Mouse (Mus musculus): ENCODE measurements at regions not wholly inside any gene's neighbourhood (a gene's known extent, or its start where the extent isn't known, plus 50 kb on each side); places are given as distances from the start of the nearest gene placed in this dataset.

DNA sequence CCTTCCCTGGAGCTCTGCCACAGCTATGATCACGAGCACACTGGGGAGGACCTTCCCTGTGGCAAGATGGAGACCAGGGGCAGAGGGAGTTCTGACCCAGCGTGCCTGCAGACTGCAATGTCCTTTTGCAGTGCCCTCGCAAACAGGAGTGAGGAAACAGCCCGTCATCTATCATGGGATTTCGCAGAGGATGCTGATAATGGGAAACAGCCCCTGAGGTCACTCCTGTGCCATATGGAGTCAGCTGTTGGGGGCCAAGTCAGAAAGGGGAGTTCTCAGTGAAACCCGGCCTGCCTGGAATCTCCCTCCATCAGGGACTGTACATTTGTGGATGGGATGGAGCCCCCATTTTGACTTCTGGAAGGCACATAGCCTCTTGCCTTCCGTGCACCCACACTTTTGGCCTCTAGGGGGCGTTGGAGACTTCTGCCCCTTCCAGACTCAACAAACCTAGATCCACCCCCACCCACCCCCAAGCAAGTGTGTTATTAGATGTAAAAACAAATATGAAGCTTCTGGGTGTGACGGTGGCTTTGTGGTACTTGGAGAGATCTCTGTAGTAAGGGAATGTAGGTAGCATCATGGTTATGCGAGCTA lies 98.1 kb downstream of the Kdr start:
- no peak for DNase-seq (ENCODE audit: low spot score)

DNA sequence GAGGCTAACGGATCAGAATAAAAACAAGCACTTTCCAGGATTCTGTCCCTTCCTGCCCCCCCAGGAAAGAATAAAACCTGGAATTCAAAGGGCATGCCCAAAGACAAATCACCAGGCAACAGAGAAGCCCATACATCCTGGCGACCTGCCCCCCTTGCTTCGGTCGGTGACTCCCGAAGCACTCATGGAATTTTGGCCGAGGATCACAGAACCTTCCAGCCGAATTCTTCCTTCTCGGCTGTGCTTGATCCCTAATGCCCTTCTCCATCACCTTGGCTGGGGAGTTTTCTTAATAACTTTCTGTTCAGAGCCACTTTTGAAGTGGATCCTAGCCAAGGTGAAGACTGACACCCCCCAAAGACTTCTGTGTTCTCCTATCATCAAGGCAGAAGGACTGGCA lies 99.9 kb downstream of the Kdr start:
- no peak for DNase-seq (ENCODE audit: low spot score)

- no peak for DNase-seq (ENCODE audit: low spot score)
These were observed 100.7 kb downstream of the Kdr start for GRCm38 (mm10) chr5:75877609-75877971.

- no peak for DNase-seq (ENCODE audit: low spot score)
These were observed 101.2 kb downstream of the Kdr start for GRCm38 (mm10) chr5:75876871-75877608.

GRCm38 (mm10) chr5:75871120-75871519 lies 107.1 kb downstream of the Kdr start:
- peak; percentile 85 for DNase-seq (ENCODE audit: low spot score)

DNA sequence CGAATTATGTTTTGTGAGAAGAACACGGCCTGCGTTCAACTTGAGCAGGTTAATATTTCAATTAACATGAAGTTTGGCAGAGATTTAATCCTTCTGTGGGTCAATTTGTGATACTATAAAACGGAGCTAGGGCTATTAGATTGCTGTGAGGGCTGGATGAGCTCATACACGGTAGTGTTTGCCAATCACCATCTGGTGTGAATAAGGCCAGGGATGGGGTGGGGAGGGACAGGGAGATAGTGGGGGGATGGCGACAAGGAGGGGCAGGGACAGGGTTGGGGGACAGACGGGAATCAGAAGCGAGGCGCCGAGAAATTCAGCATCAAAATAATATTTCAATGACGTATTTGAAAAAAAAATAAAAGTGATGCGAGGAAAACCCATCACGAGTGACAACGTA lies 107.6 kb downstream of the Kdr start:
- DNase-seq (ENCODE audit: low spot score) = no peak

DNA sequence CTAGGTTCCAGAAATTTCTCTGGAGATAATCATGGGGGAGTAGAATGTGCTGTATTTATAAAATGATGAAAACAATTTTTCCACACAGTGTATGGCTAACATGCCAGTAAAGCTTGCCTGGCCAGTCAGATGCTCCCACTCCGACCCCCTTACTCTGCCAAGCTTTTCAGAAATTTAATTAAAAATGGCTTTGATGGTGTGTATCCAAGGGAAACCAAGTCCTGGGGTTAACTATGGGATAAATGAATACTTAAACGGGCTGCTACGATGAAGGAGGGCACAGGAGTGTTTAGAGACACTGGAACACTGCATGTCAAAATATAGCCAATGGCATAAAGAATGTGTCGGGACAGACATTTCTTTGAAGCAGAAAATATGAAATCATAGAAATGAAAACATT lies 108.7 kb downstream of the Kdr start:
- no peak for DNase-seq (ENCODE audit: low spot score)

GRCm38 (mm10) chr5:75865096-75865495 lies 113.2 kb downstream of the Kdr start:
- no peak for DNase-seq (ENCODE audit: low spot score)

DNA sequence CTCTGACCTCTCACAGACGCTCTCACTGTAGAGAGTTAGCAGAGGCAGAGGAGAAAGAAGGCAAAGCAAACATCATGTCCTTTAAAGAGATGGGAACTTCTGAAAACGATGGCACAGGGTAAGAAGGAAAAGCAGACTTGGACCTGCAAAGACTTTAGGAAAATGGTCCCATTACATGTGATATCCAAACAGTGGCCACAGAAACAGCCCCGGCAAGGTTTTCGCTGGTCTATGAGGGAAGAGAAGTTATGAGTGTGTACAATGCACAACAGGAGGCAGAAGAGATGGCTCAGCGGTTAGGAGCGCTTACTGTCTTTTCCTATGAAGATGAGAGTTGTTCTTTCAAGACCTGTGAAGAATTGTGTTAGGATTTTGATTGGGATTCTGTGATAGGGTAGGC lies 114.9 kb downstream of the Kdr start:
- no peak for DNase-seq (ENCODE audit: low spot score)

- peak; percentile 78 for DNase-seq (ENCODE audit: low spot score)
These were observed 115.6 kb downstream of the Kdr start for GRCm38 (mm10) chr5:75862630-75862991.

GRCm38 (mm10) chr5:75861916-75862629 lies 116.2 kb downstream of the Kdr start:
- DNase-seq (ENCODE audit: low spot score) = no peak

GRCm38 (mm10) chr5:75859316-75859836 lies 118.9 kb downstream of the Kdr start:
- DNase-seq (ENCODE audit: low spot score) = no peak

GRCm38 (mm10) chr5:75850855-75851254 lies 127.4 kb downstream of the Kdr start:
- DNase-seq (ENCODE audit: low spot score) = no peak

DNA sequence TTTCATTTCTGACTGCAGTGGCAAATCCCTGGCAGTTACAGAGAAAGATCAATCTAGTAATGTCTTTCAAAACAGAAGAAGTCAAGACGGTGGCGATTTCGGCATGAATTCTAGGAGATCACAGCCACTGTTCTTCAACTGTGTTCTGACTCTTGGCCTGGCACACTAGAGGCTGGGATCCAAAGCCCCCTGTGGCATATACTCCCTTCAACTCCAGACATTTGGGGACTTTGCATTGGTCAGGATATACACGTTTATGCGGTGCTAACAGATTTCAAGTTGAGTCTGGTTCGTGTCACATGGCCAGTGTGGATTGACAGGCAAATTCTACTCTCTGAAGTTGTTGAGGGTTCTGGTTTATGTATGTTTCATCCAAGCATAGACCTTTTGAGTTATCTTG lies 130.3 kb downstream of the Kdr start:
- no peak for DNase-seq (ENCODE audit: low spot score)

DNA sequence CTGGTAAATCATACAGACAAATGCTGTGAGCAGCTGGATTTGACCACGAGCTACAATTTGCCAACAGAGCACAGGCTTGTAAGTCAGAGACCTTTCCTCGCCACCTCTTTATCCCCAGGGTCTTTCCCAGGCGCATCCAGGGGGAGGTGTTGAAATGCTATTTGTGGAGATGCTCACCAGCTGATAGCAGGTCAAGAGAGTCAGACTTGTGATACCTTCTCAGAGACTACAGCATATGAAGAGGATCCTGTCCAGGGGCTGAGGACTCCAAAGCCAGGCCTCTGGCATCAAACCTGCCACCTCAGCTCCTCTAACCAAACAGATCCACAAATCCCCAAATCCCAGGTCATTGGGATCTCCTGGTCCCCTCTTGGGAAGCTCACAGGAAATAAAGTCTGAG lies 130.9 kb downstream of the Kdr start:
- DNase-seq (ENCODE audit: low spot score) = no peak

GRCm38 (mm10) chr5:75846016-75846415 lies 132.2 kb downstream of the Kdr start:
- DNase-seq (ENCODE audit: low spot score) = no peak

GRCm38 (mm10) chr5:75843807-75844206 lies 134.5 kb downstream of the Kdr start:
- no peak for DNase-seq (ENCODE audit: low spot score)

DNA sequence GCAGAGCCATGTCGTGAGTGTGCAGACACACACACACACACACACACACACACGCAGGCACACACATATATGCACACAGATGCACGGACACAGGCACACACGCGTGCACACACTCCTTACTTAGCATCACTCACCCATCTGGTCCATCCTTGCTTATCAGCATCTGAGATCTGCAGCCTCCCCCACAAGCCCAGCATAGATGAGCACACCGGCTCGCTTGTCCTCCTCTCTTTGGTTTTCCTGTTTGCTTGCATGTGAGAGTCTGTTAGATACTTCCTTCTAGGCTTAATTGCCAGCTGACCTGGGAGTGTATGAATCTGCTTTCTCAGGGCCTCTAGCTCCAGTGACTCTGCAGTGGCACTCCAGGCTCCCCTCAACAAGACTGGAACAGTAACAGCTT lies 137.8 kb downstream of the Kdr start:
- no peak for DNase-seq (ENCODE audit: low spot score)

DNA sequence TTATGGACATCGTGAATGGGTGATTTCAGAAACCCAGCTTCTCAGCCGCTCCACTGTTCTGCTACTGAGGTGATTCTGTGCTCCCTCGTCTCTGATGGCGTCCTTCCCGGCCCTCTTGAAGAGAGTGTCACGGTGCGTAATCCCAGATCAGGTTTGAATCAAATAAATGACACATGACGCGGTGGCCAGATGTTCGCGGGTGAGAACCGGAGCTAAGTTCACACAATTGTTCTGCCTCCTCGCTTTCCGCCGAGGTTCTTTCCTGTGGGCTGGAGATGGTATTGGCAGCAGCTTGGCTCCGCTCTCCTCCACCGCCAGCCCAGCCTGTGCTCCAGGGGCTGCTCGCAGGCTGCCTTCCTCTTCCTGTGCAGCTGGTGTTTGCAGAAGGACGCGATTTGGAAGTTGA lies 142.7 kb downstream of the Kdr start:
- DNase-seq (ENCODE audit: low spot score) = no peak

DNA sequence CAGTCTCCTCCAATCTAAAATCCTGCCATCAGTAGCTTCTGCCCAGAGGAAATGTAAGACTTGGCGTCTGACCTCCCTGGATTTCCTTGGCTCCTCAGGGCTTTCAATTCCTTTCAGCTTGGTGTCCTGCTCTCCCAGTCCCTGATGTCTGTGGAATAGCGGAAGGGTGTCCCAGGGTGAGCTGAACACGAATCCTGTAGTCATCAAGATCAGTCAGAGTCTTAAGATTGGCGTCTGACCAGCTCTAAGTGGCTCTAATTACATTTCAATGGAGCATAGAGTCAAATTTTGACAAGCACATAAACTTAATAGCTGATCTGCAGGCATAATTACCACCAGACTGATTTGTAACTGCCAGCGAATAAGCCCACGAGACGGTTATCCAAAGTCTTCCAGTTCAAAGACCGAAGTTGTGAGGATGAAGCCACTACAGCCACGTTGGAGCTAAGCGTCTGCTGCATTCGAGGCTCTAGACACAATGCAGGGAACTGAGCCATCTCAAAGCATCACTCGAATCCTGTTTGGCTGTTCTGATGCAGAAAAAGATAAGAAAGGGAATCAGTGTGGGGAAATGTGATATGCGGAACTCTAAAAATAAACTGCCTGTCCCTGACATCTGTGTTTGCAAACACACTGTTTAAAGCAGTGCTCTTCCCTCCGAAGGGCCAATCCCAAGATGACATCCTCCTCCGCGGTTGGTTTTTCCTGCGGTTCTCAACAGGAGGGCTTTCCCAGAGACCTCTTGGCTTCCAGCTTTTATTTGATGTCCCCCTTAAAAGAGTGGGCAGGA lies 143.3 kb downstream of the Kdr start:
- DNase-seq (ENCODE audit: low spot score) = no peak

GRCm38 (mm10) chr5:75832341-75832740 lies 145.9 kb downstream of the Kdr start:
- no peak for DNase-seq (ENCODE audit: low spot score)

- DNase-seq (ENCODE audit: low spot score) = no peak
These were observed 148.2 kb downstream of the Kdr start for GRCm38 (mm10) chr5:75829850-75830625.
